Mouse (Mus musculus): ENCODE results near the gene Nelfcd. TPM values are rescaled to one million over a fixed set of nuclear protein-coding genes. Genes with fewer than 3 reads are reported as not detected.

Nelfcd gene
- polyA plus RNA-seq, 1 experiment from 2014 or later, result 116 TPM

Other genes with a start within 250 kb of the Nelfcd start
- gene Gnas, start 131.5 kb upstream of the Nelfcd start, polyA plus RNA-seq (2015; fragmentation: Nextera tagmentation; extraction: Ambion mirVana), result 2,102 and 2,156 TPM in 2 replicates
- 26.0 and 38.6 TPM in 2 replicates for gene Gm20721, start 69.1 kb upstream of the Nelfcd start, polyA plus RNA-seq (2015; fragmentation: Nextera tagmentation; extraction: Ambion mirVana)
- gene Ctsz, start 23.2 kb downstream of the Nelfcd start, polyA plus RNA-seq (2015; fragmentation: Nextera tagmentation; extraction: Ambion mirVana), result 215 and 224 TPM in 2 replicates
- 0.83 and 1.1 TPM in 2 replicates for gene Tubb1, start 34.9 kb downstream of the Nelfcd start, polyA plus RNA-seq (2015; fragmentation: Nextera tagmentation; extraction: Ambion mirVana)
- 730 and 783 TPM in 2 replicates for gene Atp5e, start 48.3 kb downstream of the Nelfcd start, polyA plus RNA-seq (2015; fragmentation: Nextera tagmentation; extraction: Ambion mirVana)
- gene Prelid3b, start 57.3 kb downstream of the Nelfcd start, polyA plus RNA-seq (2015; fragmentation: Nextera tagmentation; extraction: Ambion mirVana), result 109 and 111 TPM in 2 replicates
- 0.04 TPM in 1 of 2 replicates, not detected in the other for gene Zfp831, start 227.7 kb downstream of the Nelfcd start, polyA plus RNA-seq (2015; fragmentation: Nextera tagmentation; extraction: Ambion mirVana)